Mouse (Mus musculus): ENCODE measurements around the gene Tecta. TPM values are rescaled to one million over a fixed set of nuclear protein-coding genes. Genes with fewer than 3 reads are reported as not detected.

Tecta gene
- polyA plus RNA-seq, 1 experiment from 2014 or later = 0.34 TPM

DNA sequence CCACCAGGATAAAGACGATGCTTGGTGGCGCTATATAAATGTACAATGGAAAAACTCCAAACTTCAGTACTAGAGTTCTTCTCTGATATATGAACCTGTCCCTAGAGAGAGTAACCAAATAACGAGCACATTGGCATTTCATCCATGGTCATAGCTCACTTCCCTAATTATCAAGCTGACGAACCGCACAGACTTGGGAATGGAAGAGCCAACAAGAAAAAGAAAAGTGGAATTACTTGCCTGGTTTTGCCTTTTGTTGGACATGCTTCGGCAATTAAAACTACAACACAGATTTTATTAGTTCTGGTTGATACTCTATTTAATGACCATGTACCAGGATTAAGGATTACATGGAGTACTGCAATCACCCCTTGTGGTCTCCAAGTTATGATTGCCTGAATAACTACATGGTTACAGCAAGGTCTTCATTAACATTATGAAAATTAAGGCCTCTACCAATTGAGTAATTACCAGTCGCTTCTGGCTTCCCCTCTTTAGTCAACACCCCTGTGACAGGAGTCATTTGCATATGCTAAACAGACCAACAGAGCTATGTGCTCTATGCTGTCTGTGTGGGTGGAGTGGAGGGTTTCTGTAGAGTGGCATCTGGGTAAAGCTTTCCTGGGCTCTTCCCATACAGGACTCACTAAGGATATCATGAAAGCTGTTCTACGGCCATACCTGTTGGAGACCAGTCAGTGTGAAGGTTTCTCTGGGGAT, 16.9 kb downstream of the Tecta start:
- WGBS = 84% methylated on average over 8 of the region's 8 CpGs
- no peak for ATAC-seq (ENCODE audit: low FRiP score, low read depth)

DNA sequence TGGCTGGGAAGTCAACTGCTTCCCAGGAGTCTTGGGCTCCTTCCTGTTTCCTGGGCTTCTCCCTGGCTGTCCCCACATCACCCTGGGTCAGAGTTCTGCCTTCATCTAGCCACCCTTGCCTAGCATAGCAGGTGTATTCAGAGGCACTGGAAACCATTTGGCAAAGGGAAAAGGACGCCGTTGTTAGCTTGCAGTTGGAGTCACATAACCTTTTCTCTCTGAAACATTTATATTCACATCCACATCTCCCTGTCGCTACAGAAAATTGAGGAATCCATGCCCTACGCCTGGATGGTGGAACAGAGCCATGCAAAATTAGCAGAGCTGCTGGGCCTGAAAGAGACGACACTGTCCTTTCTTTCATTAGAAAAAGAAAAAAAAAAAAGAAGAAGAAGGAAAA, 17.7 kb downstream of the Tecta start:
- no peaks in the 10 kb centered on the region; the same call in 1 of the 2 replicates for H3K4me1 ChIP-seq
- no peak overlapping the region for H3K4me3 ChIP-seq
- no peaks in the 10 kb centered on the region for H3K9me3 ChIP-seq
- no peak overlapping the region for H3K4me2 ChIP-seq (replicated peaks)
- H3K36me3 ChIP-seq = no peaks in the 10 kb centered on the region
- WGBS = 63% methylated on average over 5 of the region's 5 CpGs
- no peak for ATAC-seq (ENCODE audit: low FRiP score, low read depth)
- H3K27ac ChIP-seq (replicated peaks) = no peak overlapping the region
- H3K27me3 ChIP-seq = no peaks in the 10 kb centered on the region
- H3K9ac ChIP-seq (replicated peaks) = no peak overlapping the region

More for the DNA sequence above, 16.9 kb downstream of the Tecta start:
- Histone ChIP-seq H3K9me3 (no peaks in the 10 kb centered on the region), H3K27ac (replicated peaks) (no peak overlapping the region), H3K36me3 (no peaks in the 10 kb centered on the region), H3K4me2 (replicated peaks) (no peak overlapping the region), H3K4me3 (no peak overlapping the region), H3K27me3 (no peaks in the 10 kb centered on the region), H3K4me1 (no peaks in the 10 kb centered on the region; the same call in 1 of the 2 replicates), H3K9ac (replicated peaks) (no peak overlapping the region)

DNA sequence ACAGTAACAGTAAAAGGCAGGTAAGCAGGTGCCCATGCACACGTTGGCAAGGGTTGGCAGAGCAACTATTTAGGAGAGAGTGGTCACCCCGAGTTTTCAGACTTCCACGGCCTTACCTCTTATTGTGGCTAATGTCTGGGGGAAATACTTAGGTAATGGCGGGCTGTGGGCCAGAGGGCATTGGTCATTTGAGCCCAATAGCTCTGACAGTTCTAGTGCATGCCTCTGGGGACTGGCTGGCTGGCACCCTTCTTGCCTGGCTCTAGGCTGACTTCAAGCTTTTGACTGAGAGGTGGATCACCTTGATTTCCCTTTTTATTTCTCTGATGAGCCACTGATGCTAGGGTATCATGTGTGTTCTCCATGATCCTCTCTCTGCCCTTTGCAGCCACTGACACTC, 21.7 kb downstream of the Tecta start:
- Histone ChIP-seq H3K9me3 (no peaks in the 10 kb centered on the region), H3K27me3 (no peaks in the 10 kb centered on the region), H3K9ac (replicated peaks) (no peak overlapping the region), H3K4me3 (no peak overlapping the region), H3K36me3 (no peaks in the 10 kb centered on the region), H3K27ac (replicated peaks) (no peak overlapping the region), H3K4me2 (replicated peaks) (no peak overlapping the region), H3K4me1 (no peaks in the 10 kb centered on the region; the same call in 1 of the 2 replicates)
- no peak for ATAC-seq (ENCODE audit: low FRiP score, low read depth)
- WGBS = 89% methylated on average over 4 of the region's 4 CpGs

DNA sequence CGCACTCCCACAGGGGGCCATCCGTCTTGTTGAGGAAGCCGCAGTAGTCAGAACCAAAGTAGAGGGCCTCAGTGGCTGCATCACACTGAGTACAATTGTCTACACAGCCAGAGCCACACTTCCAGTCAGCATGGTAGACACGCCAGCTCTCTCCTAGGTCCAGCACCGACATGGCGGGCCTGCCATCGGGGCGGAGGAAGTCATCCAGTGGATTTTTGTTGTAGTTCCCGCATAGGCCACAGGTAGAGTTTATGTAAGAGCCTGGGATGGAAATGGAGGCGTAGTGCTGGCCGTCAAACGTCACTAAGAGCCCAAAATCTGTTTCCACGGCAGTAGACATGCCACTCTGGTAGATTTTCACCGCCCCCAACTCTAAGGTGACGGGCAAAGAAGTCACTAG, 22.1 kb downstream of the Tecta start:
- Histone ChIP-seq H3K9ac (replicated peaks) (no peak overlapping the region), H3K4me1 (no peaks in the 10 kb centered on the region), H3K36me3 (no peaks in the 10 kb centered on the region), H3K9me3 (no peaks in the 10 kb centered on the region), H3K4me3 (no peak overlapping the region), H3K27ac (replicated peaks) (no peak overlapping the region), H3K4me2 (replicated peaks) (no peak overlapping the region), H3K27me3 (no peaks in the 10 kb centered on the region)
- no peak for ATAC-seq (ENCODE audit: low FRiP score, low read depth)
- WGBS = 95% methylated on average over 15 of the region's 15 CpGs

DNA sequence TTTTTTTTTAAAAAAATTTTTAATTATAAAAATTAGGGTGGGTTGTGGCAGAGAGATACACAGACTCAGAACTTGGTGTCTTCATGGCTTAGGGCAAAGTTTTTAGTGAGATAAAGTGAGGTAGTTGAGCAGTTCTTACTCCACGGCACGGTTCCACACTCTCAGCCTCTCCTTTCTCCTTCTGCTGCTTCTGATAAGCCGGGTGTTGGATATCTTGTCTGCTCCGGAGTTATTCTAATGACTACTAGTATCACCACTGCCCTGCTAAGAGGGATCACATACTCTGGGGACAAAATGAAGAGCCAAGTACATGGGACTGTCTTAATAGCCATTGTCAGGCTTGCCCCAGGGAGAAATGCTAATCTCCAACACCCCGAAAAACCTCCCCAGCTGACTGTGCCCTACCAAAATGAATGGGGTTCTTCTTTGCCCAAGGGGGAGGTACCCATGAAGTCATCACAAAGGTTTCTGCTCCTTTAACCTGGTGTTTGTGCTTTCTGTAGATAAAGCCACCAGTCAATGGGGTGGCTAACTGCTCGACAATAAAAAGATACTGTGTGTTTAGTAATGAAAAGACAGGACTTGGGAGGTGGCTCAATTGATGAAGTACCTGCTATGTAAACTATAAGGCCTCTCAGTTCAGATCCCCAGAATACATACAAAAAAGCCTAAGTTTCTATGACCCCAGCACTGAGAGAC, 27.9 kb downstream of the Tecta start:
- H3K4me3 ChIP-seq = no peak overlapping the region

DNA sequence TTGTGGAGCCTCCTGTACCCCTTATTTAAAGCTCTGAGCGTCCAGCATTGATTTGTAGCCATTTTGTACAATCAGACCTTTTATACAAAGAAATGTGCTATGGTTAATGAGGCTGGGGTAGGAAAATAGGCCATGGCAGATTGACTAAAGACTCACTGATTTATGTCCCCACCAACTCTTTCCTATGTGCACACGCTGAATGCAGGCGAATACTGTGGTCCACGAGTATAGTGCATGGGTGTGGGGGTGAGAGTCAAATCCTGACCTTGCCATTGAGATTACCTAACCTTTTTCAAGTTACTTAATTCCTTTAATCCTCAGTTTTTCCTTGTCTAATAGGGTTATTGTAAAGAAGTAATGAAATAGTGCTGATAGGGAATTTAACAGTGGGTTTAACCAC, 42.1 kb downstream of the Tecta start:
- H3K4me3 ChIP-seq = no peak overlapping the region
- H3K4me1 ChIP-seq = no peaks in the 10 kb centered on the region
- H3K9ac ChIP-seq (replicated peaks) = no peak overlapping the region
- no peak overlapping the region for H3K27ac ChIP-seq (replicated peaks)
- no peak for ATAC-seq (ENCODE audit: low FRiP score, low read depth)
- no peaks in the 10 kb centered on the region for H3K9me3 ChIP-seq
- H3K27me3 ChIP-seq = no peaks in the 10 kb centered on the region
- WGBS = 72% methylated on average over 4 of the region's 4 CpGs
- no peak overlapping the region for H3K4me2 ChIP-seq (replicated peaks)
- no peaks in the 10 kb centered on the region for H3K36me3 ChIP-seq

More for the DNA sequence above, 27.9 kb downstream of the Tecta start:
- no peaks in the 10 kb centered on the region for H3K36me3 ChIP-seq
- no peaks in the 10 kb centered on the region for H3K9me3 ChIP-seq
- H3K4me2 ChIP-seq (replicated peaks) = no peak overlapping the region
- no peaks in the 10 kb centered on the region for H3K4me1 ChIP-seq
- no peak overlapping the region for H3K9ac ChIP-seq (replicated peaks)
- ATAC-seq (ENCODE audit: low FRiP score, low read depth) = no peak
- H3K27ac ChIP-seq (replicated peaks) = no peak overlapping the region
- 80% methylated on average over 6 of the region's 6 CpGs for WGBS
- no peaks in the 10 kb centered on the region for H3K27me3 ChIP-seq

DNA sequence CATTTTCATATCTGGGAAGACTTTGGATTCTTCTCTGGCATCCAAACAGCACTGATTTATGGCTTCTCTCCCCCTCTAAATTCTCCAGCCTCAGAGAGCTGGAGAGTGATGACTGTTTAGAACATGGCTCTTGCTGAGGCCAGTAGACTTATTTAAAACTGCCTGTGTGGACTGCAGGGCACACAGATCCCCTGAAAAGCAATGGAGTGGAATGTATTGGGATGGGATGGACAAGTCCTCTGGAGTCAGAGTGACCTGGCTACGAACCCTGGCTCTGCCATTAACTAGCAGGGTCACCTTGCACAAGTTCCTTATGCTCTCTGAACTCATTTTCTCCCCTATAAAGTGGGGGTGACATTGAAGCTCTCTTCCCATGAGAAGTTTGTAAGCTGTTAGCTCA, 44.9 kb downstream of the Tecta start:
- Histone ChIP-seq H3K9me3 (no peaks in the 10 kb centered on the region), H3K27ac (replicated peaks) (no peak overlapping the region), H3K4me2 (replicated peaks) (no peak overlapping the region), H3K36me3 (no peaks in the 10 kb centered on the region), H3K4me1 (peaks cover 6% of the 10 kb centered on the region), H3K4me3 (no peak overlapping the region), H3K9ac (replicated peaks) (no peak overlapping the region), H3K27me3 (no peaks in the 10 kb centered on the region; the same call in 1 of the 2 replicates)
- ATAC-seq (ENCODE audit: low FRiP score, low read depth) = no peak
- WGBS = 100% methylated on average over 1 of the region's 1 CpGs

DNA sequence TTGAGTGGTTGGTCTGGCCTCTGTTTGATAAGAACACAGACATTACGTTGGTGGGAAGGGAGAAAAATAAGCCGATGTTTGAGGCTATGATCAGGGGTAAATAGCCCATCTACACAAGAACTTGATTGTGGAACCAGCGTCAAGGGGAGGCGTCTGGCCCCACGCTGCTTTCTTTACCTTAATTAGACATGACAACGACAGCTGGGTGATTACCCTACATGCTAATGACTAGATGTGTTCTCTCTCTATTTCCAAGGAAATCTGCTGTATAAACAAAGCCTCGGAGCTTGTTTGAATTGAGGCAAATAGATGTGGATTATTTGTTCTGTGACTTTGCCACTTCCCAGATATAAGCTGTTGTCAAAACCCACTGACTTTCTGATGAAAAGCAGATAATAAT, 49.9 kb downstream of the Tecta start:
- Histone ChIP-seq H3K36me3 (no peaks in the 10 kb centered on the region), H3K4me2 (replicated peaks) (no peak overlapping the region), H3K27ac (replicated peaks) (0 out of 2 replicates have a peak overlapping the region, but pooled peaks have one; percentile 20), H3K4me1 (peaks cover 12% of the 10 kb centered on the region), H3K9ac (replicated peaks) (no peak overlapping the region), H3K4me3 (no peak overlapping the region), H3K9me3 (no peaks in the 10 kb centered on the region), H3K27me3 (no peaks in the 10 kb centered on the region; the same call in 1 of the 2 replicates)
- ATAC-seq (ENCODE audit: low FRiP score, low read depth) = no peak
- 52% methylated on average over 7 of the region's 7 CpGs for WGBS

DNA sequence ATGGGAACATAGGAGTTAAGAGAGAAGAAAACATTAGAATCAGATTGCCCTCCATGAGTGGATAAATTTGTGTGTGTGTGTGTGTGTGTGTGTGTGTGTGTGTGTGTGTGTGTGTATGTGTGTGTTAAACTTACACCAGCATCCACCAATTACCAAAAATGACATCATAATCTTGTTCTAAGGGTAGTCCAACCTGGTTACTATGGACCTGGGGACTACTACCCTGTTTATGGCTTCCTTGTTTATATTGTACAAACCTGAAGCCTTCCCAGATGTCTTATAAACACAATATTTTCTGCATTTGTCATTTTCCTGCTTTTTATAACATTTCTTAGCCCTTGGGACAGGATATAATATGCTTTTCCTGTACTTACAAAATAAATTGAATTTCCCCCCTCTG, 53.4 kb downstream of the Tecta start:
- Histone ChIP-seq H3K9ac (replicated peaks) (no peak overlapping the region), H3K9me3 (no peaks in the 10 kb centered on the region), H3K27me3 (no peaks in the 10 kb centered on the region; the same call in 1 of the 2 replicates), H3K4me1 (peaks cover 12% of the 10 kb centered on the region), H3K4me2 (replicated peaks) (no peak overlapping the region), H3K36me3 (no peaks in the 10 kb centered on the region), H3K27ac (replicated peaks) (no peak overlapping the region), H3K4me3 (no peak overlapping the region)
- ATAC-seq (ENCODE audit: low FRiP score, low read depth) = no peak

DNA sequence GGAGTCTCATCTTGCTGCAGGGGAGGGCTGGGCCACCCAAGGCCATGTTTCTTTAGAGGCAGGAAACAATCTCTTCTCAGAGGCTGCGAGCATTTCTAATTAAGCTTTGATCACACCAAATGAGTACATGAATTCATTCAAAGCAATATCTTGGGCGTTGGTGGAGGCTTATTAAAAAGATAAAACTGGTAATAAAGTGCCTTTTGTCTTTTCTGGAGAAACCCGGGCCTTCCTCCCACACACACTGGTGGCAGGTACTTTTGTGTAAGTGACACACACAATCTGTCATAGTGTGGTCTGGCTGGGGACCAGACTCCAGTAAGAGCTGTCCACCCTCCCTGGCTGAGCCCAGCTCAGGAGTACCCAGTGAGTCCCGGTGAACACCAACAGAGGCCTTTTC, 60.6 kb downstream of the Tecta start:
- Histone ChIP-seq H3K36me3 (no peaks in the 10 kb centered on the region), H3K27me3 (no peaks in the 10 kb centered on the region), H3K9ac (replicated peaks) (no peak overlapping the region), H3K27ac (replicated peaks) (no peak overlapping the region), H3K4me2 (replicated peaks) (no peak overlapping the region), H3K4me1 (peaks cover 4% of the 10 kb centered on the region; the same call in 1 of the 2 replicates), H3K4me3 (no peak overlapping the region), H3K9me3 (no peaks in the 10 kb centered on the region)
- whole genome bisulfite sequencing = 58% methylated on average over 4 of the region's 4 CpGs
- ATAC-seq (ENCODE audit: low FRiP score, low read depth) = no peak

DNA sequence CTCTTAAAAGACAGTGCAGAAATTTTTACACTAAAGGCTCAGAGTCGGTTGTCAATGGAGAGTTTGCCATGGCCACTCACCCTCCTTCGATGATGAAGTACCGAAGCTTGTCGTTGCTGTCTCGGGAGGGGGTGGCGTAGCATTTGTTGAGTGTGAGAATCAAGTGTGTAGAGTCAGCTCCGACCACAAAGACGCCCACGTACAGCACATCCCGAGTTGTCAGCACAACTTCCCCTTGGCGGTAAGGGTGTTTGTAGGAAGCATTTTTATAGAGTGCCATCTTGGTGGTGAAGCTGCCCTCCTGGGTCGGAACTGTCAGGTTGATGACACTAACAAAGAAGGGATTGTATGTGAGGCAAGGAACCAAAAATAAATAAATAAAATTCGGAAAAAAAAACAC, 62.7 kb downstream of the Tecta start:
- Histone ChIP-seq H3K4me1 (peaks cover 4% of the 10 kb centered on the region; the same call in 1 of the 2 replicates), H3K9me3 (no peaks in the 10 kb centered on the region), H3K9ac (replicated peaks) (no peak overlapping the region), H3K36me3 (no peaks in the 10 kb centered on the region), H3K27me3 (no peaks in the 10 kb centered on the region), H3K4me3 (no peak overlapping the region), H3K27ac (replicated peaks) (no peak overlapping the region), H3K4me2 (replicated peaks) (no peak overlapping the region)
- ATAC-seq (ENCODE audit: low FRiP score, low read depth) = no peak
- 90% methylated on average over 13 of the region's 13 CpGs for WGBS

DNA sequence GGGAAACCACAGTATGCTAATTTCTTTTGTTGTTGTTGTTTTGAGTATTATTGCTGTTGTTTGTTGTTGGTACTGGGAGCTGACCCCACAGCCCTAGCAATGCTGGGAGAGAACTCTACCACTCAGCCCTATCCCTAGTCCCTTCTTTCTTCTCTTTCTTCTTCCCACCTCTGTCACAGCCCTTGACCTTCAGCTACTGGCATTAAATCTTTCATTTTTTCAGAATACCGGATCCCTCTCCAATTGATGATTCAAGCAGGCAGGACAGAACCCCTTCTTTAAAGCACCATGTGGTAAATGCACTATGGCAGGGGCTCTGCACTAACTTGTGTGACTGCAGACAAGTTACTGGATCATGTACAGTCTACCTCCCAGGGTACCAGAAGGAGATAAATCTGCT, 63.2 kb downstream of the Tecta start:
- H3K4me2 ChIP-seq (replicated peaks) = no peak overlapping the region
- no peak overlapping the region for H3K9ac ChIP-seq (replicated peaks)
- no peaks in the 10 kb centered on the region for H3K36me3 ChIP-seq
- no peak for ATAC-seq (ENCODE audit: low FRiP score, low read depth)
- no peak overlapping the region for H3K27ac ChIP-seq (replicated peaks)
- WGBS = 88% methylated on average over 1 of the region's 1 CpGs
- no peak overlapping the region for H3K4me3 ChIP-seq
- H3K27me3 ChIP-seq = no peaks in the 10 kb centered on the region
- peaks cover 4% of the 10 kb centered on the region; the same call in 1 of the 2 replicates for H3K4me1 ChIP-seq
- no peaks in the 10 kb centered on the region for H3K9me3 ChIP-seq
